Mouse (Mus musculus): ENCODE measurements at regions not wholly inside any gene's neighbourhood (a gene's known extent, or its start where the extent isn't known, plus 50 kb on each side); places are given as distances from the start of the nearest gene placed in this dataset.
"Not testable (repeated sequence)": the region's sequence is repeated elsewhere in the genome, so short reads cannot be mapped to it uniquely, and the experiment has no call there.

DNA sequence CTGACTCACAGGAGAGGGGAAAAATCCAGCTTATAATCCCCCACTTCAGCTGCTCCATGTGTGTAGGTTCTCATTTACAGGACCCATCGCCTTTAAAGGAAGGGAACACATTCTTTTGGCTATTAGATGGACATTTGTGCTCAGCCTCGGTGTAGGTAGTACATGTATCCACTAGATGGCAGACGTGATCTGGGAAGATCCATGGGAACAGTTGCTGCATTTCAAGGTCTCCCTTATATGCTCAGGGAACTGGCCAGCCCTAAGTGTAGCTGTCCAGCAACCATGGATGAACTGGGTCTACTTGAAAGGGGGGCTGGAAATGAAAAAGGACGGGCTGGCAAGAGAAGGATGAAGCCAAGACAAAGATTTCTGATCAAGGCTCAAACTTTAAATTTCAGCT is 124.0 kb downstream of the Akain1 start:
- H3K79me2 ChIP-seq (ENCODE audit: control insufficient read depth, insufficient read depth, low read length, poor library complexity), result no peaks in the 10 kb centered on the region
- H3K4me3 ChIP-seq (ENCODE audit: control insufficient read depth in 1 of 2, insufficient read depth in 1 of 2, low read depth in 2 of 2, low read length in 2 of 2), result no peak overlapping the region
- no peaks in the 10 kb centered on the region for H3K36me3 ChIP-seq (ENCODE audit: control insufficient read depth in 1 of 2, insufficient read depth in 2 of 2, low read length in 2 of 2)
- no peak overlapping the region for H3K27ac ChIP-seq (ENCODE audit: control insufficient read depth, low read depth, low read length)
- no peaks in the 10 kb centered on the region for H3K4me1 ChIP-seq (ENCODE audit: control insufficient read depth in 1 of 2, insufficient read depth in 2 of 2, low read length in 2 of 2)
- H3K27me3 ChIP-seq (ENCODE audit: control insufficient read depth in 1 of 2, insufficient read depth in 2 of 2, low read length in 2 of 2), result no peaks in the 10 kb centered on the region
- H3K9me3 ChIP-seq (replicated peaks; ENCODE audit: insufficient read depth, low read length), result no peaks in the 10 kb centered on the region
- TF ChIP-seq ZC3H11A (IDR thresholded peaks at IDR 0.05; ENCODE audit: low read depth, low read length) (0 out of 2 replicates have a peak, but pooled peaks have one; percentile 23), HCFC1 (IDR thresholded peaks at IDR 0.05; ENCODE audit: low read depth, low read length) (no peak), SMC3 (IDR thresholded peaks at IDR 0.05; ENCODE audit: low read depth, low read length) (peak; percentile 51), CTCF (IDR thresholded peaks at IDR 0.05 in 2 of 3, conservative IDR thresholded peaks at IDR 0.05 in 1 of 3; ENCODE audit: control insufficient read depth in 1 of 3, insufficient read depth in 1 of 3, low read depth in 2 of 3, low read length in 3 of 3, poor library complexity in 1 of 3, severe bottlenecking in 1 of 3) (peak; percentile 29 to 55 (median 52)), MYB (IDR thresholded peaks at IDR 0.05; ENCODE audit: low read depth, low read length) (no peak), RAD21 (IDR thresholded peaks at IDR 0.05; ENCODE audit: low read depth, low read length) (peak; percentile 58)
- no peak overlapping the region for H3K9ac ChIP-seq (ENCODE audit: control insufficient read depth, low read depth, low read length, poor library complexity, severe bottlenecking)
- DNase-seq (ENCODE audit: low read depth, low spot score), result peak; percentile 43

DNA sequence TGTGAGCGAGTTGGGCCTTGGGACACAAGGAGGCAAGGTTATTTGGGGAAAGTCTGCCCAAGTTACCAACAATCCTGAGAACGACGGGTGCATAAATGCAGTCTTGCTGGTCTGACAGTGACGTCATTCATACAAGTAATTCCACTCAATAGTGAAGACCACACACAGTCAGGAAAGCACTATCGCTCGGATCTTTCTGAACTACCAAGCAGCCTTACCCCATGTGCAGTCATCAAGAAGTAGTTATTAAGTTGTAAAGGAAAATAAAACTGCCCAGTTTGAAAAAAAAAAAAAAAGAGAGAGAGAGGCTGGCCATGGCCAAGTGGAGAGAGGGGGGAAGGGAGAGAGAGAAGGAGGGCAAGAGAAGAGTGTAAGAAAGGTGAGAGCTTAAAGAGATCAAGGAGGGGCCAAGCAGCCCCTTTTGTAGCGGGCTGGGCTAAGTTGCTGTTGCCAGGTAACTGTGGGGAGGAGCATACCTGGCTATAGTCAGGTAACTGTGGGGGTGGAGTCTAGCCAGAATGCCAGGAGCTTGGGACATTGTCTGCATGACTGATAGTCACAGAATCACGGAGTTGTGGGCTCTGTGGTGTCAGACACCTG is 132.0 kb downstream of the Akain1 start:
- not testable (repeated sequence) for H3K4me3 ChIP-seq (ENCODE audit: control insufficient read depth in 1 of 2, insufficient read depth in 1 of 2, low read depth in 2 of 2, low read length in 2 of 2); DNase-seq (ENCODE audit: low read depth, low spot score); H3K27ac ChIP-seq (ENCODE audit: control insufficient read depth, low read depth, low read length); H3K9ac ChIP-seq (ENCODE audit: control insufficient read depth, low read depth, low read length, poor library complexity, severe bottlenecking); H3K79me2 ChIP-seq (ENCODE audit: control insufficient read depth, insufficient read depth, low read length, poor library complexity); H3K36me3 ChIP-seq (ENCODE audit: control insufficient read depth in 1 of 2, insufficient read depth in 2 of 2, low read length in 2 of 2); H3K27me3 ChIP-seq (ENCODE audit: control insufficient read depth in 1 of 2, insufficient read depth in 2 of 2, low read length in 2 of 2); H3K9me3 ChIP-seq (replicated peaks; ENCODE audit: insufficient read depth, low read length); H3K4me1 ChIP-seq (ENCODE audit: control insufficient read depth in 1 of 2, insufficient read depth in 2 of 2, low read length in 2 of 2)

DNA sequence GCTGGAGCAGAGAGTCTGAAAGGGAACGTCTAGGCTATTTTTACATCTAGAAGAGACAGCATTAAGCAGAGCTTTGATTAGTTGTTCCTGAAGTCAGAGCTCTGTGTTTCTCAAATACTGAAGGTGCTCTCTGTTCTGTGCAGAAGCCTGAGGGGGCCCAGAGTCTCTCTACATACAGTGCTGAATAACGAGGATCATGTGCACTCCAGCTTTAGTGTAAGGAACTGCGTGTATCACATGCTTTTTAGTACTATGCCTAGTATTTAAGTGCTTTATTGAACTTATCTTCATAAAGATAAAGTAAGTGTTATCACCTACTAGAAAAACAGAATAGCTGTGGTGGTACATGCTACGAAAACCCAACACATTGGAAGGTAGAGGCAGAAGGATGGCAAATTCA is 151.4 kb downstream of the Akain1 start:
- TF ChIP-seq RAD21 (IDR thresholded peaks at IDR 0.05; ENCODE audit: low read depth, low read length) (no peak), TCF12 (IDR thresholded peaks at IDR 0.05; ENCODE audit: low read depth, low read length) (no peak), TAL1 (IDR thresholded peaks at IDR 0.05; ENCODE audit: low read length) (no peak), POLR2A (IDR thresholded peaks at IDR 0.05; ENCODE audit: control insufficient read depth in 1 of 2, insufficient read depth in 1 of 2, low read depth in 1 of 2, low read length in 2 of 2, poor library complexity in 1 of 2) (no peak), MAX (IDR thresholded peaks at IDR 0.05; ENCODE audit: low read length) (no peak), SMC3 (IDR thresholded peaks at IDR 0.05; ENCODE audit: low read depth, low read length) (no peak), NELFE (IDR thresholded peaks at IDR 0.05; ENCODE audit: low read depth, low read length) (no peak), TBP (IDR thresholded peaks at IDR 0.05; ENCODE audit: low read depth, low read length) (no peak), GABPA (IDR thresholded peaks at IDR 0.05; ENCODE audit: low read depth, low read length) (no peak), BHLHE40 (IDR thresholded peaks at IDR 0.05; ENCODE audit: borderline replicate concordance, low read depth, low read length) (no peak), ZKSCAN1 (IDR thresholded peaks at IDR 0.05; ENCODE audit: low read depth, low read length) (no peak), POLR2AphosphoS5 (IDR thresholded peaks at IDR 0.05; ENCODE audit: borderline replicate concordance, low read depth, low read length) (no peak)

More for the DNA sequence above, 151.4 kb downstream of the Akain1 start:
- Histone ChIP-seq H3K4me3 (ENCODE audit: control insufficient read depth in 1 of 2, insufficient read depth in 1 of 2, low read depth in 2 of 2, low read length in 2 of 2) (no peak overlapping the region), H3K36me3 (ENCODE audit: control insufficient read depth in 1 of 2, insufficient read depth in 2 of 2, low read length in 2 of 2) (no peaks in the 10 kb centered on the region), H3K9me3 (replicated peaks; ENCODE audit: insufficient read depth, low read length) (no peaks in the 10 kb centered on the region), H3K4me1 (ENCODE audit: control insufficient read depth in 1 of 2, insufficient read depth in 2 of 2, low read length in 2 of 2) (no peaks in the 10 kb centered on the region), H3K79me2 (ENCODE audit: control insufficient read depth, insufficient read depth, low read length, poor library complexity) (no peaks in the 10 kb centered on the region), H3K27me3 (ENCODE audit: control insufficient read depth in 1 of 2, insufficient read depth in 2 of 2, low read length in 2 of 2) (no peaks in the 10 kb centered on the region), H3K27ac (ENCODE audit: control insufficient read depth, low read depth, low read length) (no peak overlapping the region), H3K9ac (ENCODE audit: control insufficient read depth, low read depth, low read length, poor library complexity, severe bottlenecking) (no peak overlapping the region)
- no peak for DNase-seq (ENCODE audit: low read depth, low spot score)
